Mouse (Mus musculus): Measurements from ENCODE around the gene Sfi1.
"Not testable (repeated sequence)": the region's sequence is repeated elsewhere in the genome, so short reads cannot be mapped to it uniquely, and the experiment has no call there.

DNA sequence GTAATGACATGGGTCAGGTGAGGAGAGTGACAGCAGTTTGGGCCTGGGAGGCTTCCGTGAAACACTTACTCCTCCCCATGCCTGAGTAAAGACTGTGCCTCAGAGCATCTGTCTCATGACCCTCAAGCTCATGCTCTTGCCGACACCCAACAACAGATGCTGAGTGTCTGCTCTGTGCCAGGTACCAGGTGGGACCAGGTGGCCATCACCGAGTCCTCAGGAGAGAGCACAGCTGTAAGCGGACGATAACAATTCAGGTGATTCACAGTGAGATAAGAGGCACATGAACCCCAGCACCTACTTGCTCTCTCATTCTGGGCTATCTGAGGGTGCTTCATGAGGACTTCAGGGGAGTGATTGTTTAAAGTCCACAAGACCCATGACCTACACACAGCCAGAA, 50.9 kb downstream of the Sfi1 start:
- TF ChIP-seq GATA1, TAL1 (IDR thresholded peaks at IDR 0.05; ENCODE audit: low read length): not testable (repeated sequence)
